7 mouse cellular contexts compared by ENCODE assay signal in genomic region chr17:34031465-34032173, GRCm38 (mm10). TPM values are rescaled to one million over a fixed set of nuclear protein-coding genes. Genes with fewer than 3 reads are reported as not detected.
DNase-seq lines count a peak whose midpoint lies in the region; ATAC-seq and TF ChIP-seq lines count a peak whose summit lies in the region.

TSS of gene Slc39a7 (minus strand) at chr17:34031682.
TSS of gene Rxrb (plus strand) at chr17:34031812.

- peak; percentile 100 for DNase-seq in adrenal gland, postnatal 10 days
- DNase-seq in embryonic facial prominence, embryonic 10.5 days (ENCODE audit: low spot score): peak; percentile 99
- DNase-seq in gonadal fat pad, adult 2 months (ENCODE audit: low read depth): peak; percentile 67
- DNase-seq in left cerebral cortex, postnatal 4 days: peak; percentile 99

- intact Hi-C loops in left cerebral cortex, postnatal 4 days (cut with DNase I): loop anchor here (5.0 kb wide), 1 partner anchor 566 kb away; the partner anchor contains the start of gene Ager

- under 1% methylated on average over 88 of the region's 88 CpGs for WGBS in embryonic facial prominence, embryonic 10.5 days
- WGBS in intestine, postnatal 0 days: 1% methylated on average over 81 of the region's 88 CpGs
- WGBS in midbrain, embryonic 12.5 days: under 1% methylated on average over 70 of the region's 88 CpGs
- WGBS in small intestine, adult 2 months: under 1% methylated on average over 88 of the region's 88 CpGs

- TF ChIP-seq CTCF in intestine, postnatal 0 days (IDR thresholded peaks at IDR 0.05; ENCODE audit: low read depth): no peak
- no peak for TF ChIP-seq CTCF in small intestine, adult 2 months (IDR thresholded peaks at IDR 0.05; ENCODE audit: extremely low read depth, insufficient read length, insufficient replicate concordance, low read depth, low read length)

- peak within 1 kb of the TSS; percentile 87 for H3K4me2 ChIP-seq in intestine, postnatal 0 days (replicated peaks; ENCODE audit: low read depth)
- peak within 1 kb of the TSS; percentile 97 for H3K4me2 ChIP-seq in midbrain, embryonic 12.5 days (replicated peaks)

- peak; percentile 82 for ATAC-seq in intestine, postnatal 0 days
- peak; percentile 67 for ATAC-seq in midbrain, embryonic 12.5 days (ENCODE audit: low FRiP score, low read depth)

- peaks cover 64% of the 10 kb centered on the region for H3K36me3 ChIP-seq in embryonic facial prominence, embryonic 10.5 days (replicated peaks)
- H3K36me3 ChIP-seq in intestine, postnatal 0 days (ENCODE audit: control insufficient read depth, insufficient read depth): peaks cover 37% of the 10 kb centered on the region
- H3K36me3 ChIP-seq in midbrain, embryonic 12.5 days: peaks cover 47% of the 10 kb centered on the region
- peaks cover 32% of the 10 kb centered on the region for H3K36me3 ChIP-seq in small intestine, adult 2 months (ENCODE audit: control insufficient read depth, insufficient read depth, low read length)

- TF ChIP-seq POLR2A in small intestine, adult 2 months (IDR thresholded peaks at IDR 0.05; ENCODE audit: low read depth, low read length): peak; percentile 81

- no peaks in the 10 kb centered on the region for H3K9me3 ChIP-seq in embryonic facial prominence, embryonic 10.5 days
- H3K9me3 ChIP-seq in intestine, postnatal 0 days (ENCODE audit: control insufficient read depth): no peaks in the 10 kb centered on the region
- no peaks in the 10 kb centered on the region for H3K9me3 ChIP-seq in midbrain, embryonic 12.5 days

- H3K9ac ChIP-seq in intestine, postnatal 0 days (ENCODE audit: low read depth, low read length): peak within 1 kb of the TSS; percentile 86
- peak within 1 kb of the TSS; percentile 96 for H3K9ac ChIP-seq in midbrain, embryonic 12.5 days (replicated peaks)

- H3K4me1 ChIP-seq in embryonic facial prominence, embryonic 10.5 days: peaks cover 65% of the 10 kb centered on the region
- H3K4me1 ChIP-seq in intestine, postnatal 0 days (replicated peaks; ENCODE audit: control insufficient read depth, insufficient read depth, low read length): peaks cover 17% of the 10 kb centered on the region; the same call in 1 of the 2 replicates
- H3K4me1 ChIP-seq in midbrain, embryonic 12.5 days: peaks cover 56% of the 10 kb centered on the region
- H3K4me1 ChIP-seq in small intestine, adult 2 months (ENCODE audit: control insufficient read depth, insufficient read depth, insufficient read length, low read length): peaks cover 26% of the 10 kb centered on the region

- H3K4me3 ChIP-seq in embryonic facial prominence, embryonic 10.5 days: peak within 1 kb of the TSS; percentile 96
- H3K4me3 ChIP-seq in intestine, postnatal 0 days (ENCODE audit: low read depth, low read length): peak within 1 kb of the TSS; percentile 70
- H3K4me3 ChIP-seq in midbrain, embryonic 12.5 days: peak within 1 kb of the TSS; percentile 95
- peak within 1 kb of the TSS; percentile 89 for H3K4me3 ChIP-seq in small intestine, adult 2 months (ENCODE audit: low read depth, low read length)

- H3K27me3 ChIP-seq in embryonic facial prominence, embryonic 10.5 days (replicated peaks; ENCODE audit: low read depth, poor library complexity, severe bottlenecking): no peaks in the 10 kb centered on the region
- no peaks in the 10 kb centered on the region for H3K27me3 ChIP-seq in intestine, postnatal 0 days (replicated peaks; ENCODE audit: control insufficient read depth, insufficient read depth, low read length)
- no peaks in the 10 kb centered on the region for H3K27me3 ChIP-seq in midbrain, embryonic 12.5 days
- no peaks in the 10 kb centered on the region for H3K27me3 ChIP-seq in small intestine, adult 2 months (ENCODE audit: control insufficient read depth, insufficient read depth, low read length)

- peak within 1 kb of the TSS; percentile 98 for H3K27ac ChIP-seq in embryonic facial prominence, embryonic 10.5 days (replicated peaks)
- H3K27ac ChIP-seq in intestine, postnatal 0 days (ENCODE audit: low read depth, low read length): peak within 1 kb of the TSS; percentile 94
- peak within 1 kb of the TSS; percentile 98 for H3K27ac ChIP-seq in midbrain, embryonic 12.5 days (replicated peaks)
- H3K27ac ChIP-seq in small intestine, adult 2 months (ENCODE audit: insufficient read depth, low read depth, low read length): peak within 1 kb of the TSS; percentile 74

RNA-seq across cellular contexts. Expression of gene Slc39a7, which starts in this region (rescaled TPM):
- 100 to 1,000 TPM; 115 to 140 TPM for total RNA-seq in adrenal gland, postnatal 10 days (2021)
- 167 and 177 TPM in 2 replicates for polyA plus RNA-seq in embryonic facial prominence, embryonic 10.5 days (2016; fragmentation: Nextera tagmentation; extraction: Ambion mirVana)
- 207 and 240 TPM in 2 replicates for polyA plus RNA-seq in gonadal fat pad, adult 2 months (2012; rRNA removed)
- 99.1 and 99.5 TPM in 2 replicates for polyA plus RNA-seq in intestine, postnatal 0 days (2015; fragmentation: Nextera tagmentation; extraction: Ambion mirVana)
- total RNA-seq in left cerebral cortex, postnatal 4 days (2021): 10 to 100 TPM; 96.3 to 98.7 TPM
- 180 and 184 TPM in 2 replicates for polyA plus RNA-seq in midbrain, embryonic 12.5 days (2016; fragmentation: Nextera tagmentation; extraction: Ambion mirVana)
- 81.5 and 119 TPM in 2 replicates for polyA plus RNA-seq in small intestine, adult 2 months (2012; rRNA removed)

RNA-seq across cellular contexts. Expression of gene Rxrb, which starts in this region (rescaled TPM):
- 10 to 100 TPM; 62.3 to 76.1 TPM for total RNA-seq in adrenal gland, postnatal 10 days (2021)
- 44.7 and 47.9 TPM in 2 replicates for polyA plus RNA-seq in embryonic facial prominence, embryonic 10.5 days (2016; fragmentation: Nextera tagmentation; extraction: Ambion mirVana)
- 51.3 and 53.0 TPM in 2 replicates for polyA plus RNA-seq in gonadal fat pad, adult 2 months (2012; rRNA removed)
- 19.5 and 22.1 TPM in 2 replicates for polyA plus RNA-seq in intestine, postnatal 0 days (2015; fragmentation: Nextera tagmentation; extraction: Ambion mirVana)
- total RNA-seq in left cerebral cortex, postnatal 4 days (2021): 10 to 100 TPM; 80.7 to 84.9 TPM
- polyA plus RNA-seq in midbrain, embryonic 12.5 days (2016; fragmentation: Nextera tagmentation; extraction: Ambion mirVana): 68.0 and 68.4 TPM in 2 replicates
- polyA plus RNA-seq in small intestine, adult 2 months (2012; rRNA removed): 26.3 and 64.2 TPM in 2 replicates

Comparison
In these comparisons a context has a peak if more than half of its experiments do, and no peak if none do; other contexts are left out.
1. Peak in every context shown above with its lines: DNase-seq, ATAC-seq, H3K4me3 ChIP-seq and H3K27ac ChIP-seq.